Mouse (Mus musculus) bone marrow macrophage, adult 2 months (primary cell): ENCODE results near the gene Apol6.

Experiments
- CTCF ChIP-seq: IDR thresholded peaks from 2 replicates; pipeline ENCODE4 v1.5.1; 2012; ENCODE audit warnings: low read depth, mild to moderate bottlenecking, low read length, moderate library complexity
- POLR2A ChIP-seq: IDR thresholded peaks from 2 replicates; pipeline ENCODE4 v1.6.1; 2012; ENCODE audit warnings: mild to moderate bottlenecking, low read depth, low read length, borderline replicate concordance

DNA sequence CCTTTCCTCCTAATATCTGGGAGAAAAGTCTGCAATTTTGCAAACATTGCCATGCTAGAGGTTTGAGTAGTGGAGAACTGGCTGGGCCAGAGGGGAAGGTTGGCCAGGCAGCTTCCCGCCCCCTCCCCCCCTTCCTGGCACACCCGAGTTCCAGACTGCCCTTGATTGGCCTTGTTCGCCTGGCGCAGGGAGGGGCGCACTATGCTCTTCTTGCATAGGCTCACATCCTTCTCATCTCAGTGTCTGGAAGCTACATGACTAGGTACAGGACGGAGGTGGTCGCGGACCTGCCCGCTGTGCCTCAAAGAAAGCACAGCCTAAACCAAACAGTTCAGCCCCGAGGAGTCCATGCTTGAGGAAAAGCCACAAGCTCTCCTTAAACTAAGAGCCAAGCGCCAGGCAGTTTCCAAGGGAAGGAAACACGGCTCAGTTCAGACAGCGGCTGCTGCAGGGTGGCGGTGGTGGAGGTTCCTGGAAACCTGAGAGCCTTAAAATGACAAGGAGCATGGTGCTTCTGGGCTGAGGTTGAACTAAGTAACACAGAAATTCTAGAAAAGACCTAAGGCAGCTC lies 36.2 kb downstream of the Apol6 start:
- TF ChIP-seq POLR2A (no peak), CTCF (no peak)
